Mouse (Mus musculus) hindbrain, postnatal 0 days (tissue): ENCODE data around the gene Prrc2b. TPM values are rescaled to one million over a fixed set of nuclear protein-coding genes. Genes with fewer than 3 reads are reported as not detected.

Source experiments
- ATAC-seq: fragments of 200-750 bp; cut with Nextera tagmentation; 2 replicates; pipeline ENCODE4 v1.8.0; 2017; ENCODE audit warnings: mild to moderate bottlenecking, moderate TSS enrichment, moderate library complexity
- DNase-seq: peaks from one replicate; pipeline ENCODE4 v3.0.0-alpha.2; 2015; ENCODE audit warnings: low spot score
- H3K27ac ChIP-seq: fragments of 300-500 bp; sonication (generic); 2 replicates; pipeline ENCODE4 v1.5.1; 2014; ENCODE audit warnings: mild to moderate bottlenecking
- H3K27me3 ChIP-seq: fragments of 300-500 bp; sonication (generic); 2 replicates; pipeline ENCODE4 v1.6.1; 2014; ENCODE audit warnings: low read length, mixed read lengths; ENCODE audit not compliant: insufficient read depth
- H3K36me3 ChIP-seq: fragments of 300-500 bp; sonication (generic); 2 replicates; pipeline ENCODE4 v1.6.1; 2014; ENCODE audit warnings: low read length, mixed read lengths; ENCODE audit not compliant: insufficient read depth
- H3K4me1 ChIP-seq: fragments of 300-500 bp; sonication (generic); 2 replicates; pipeline ENCODE4 v1.6.1; 2014; ENCODE audit warnings: antibody characterized with exemption, low read length, mixed read lengths; ENCODE audit not compliant: insufficient read depth
- H3K4me2 ChIP-seq: fragments of 300-500 bp; sonication (generic); 2 replicates; pipeline ENCODE4 v1.6.1; 2014; ENCODE audit warnings: low read depth, mild to moderate bottlenecking, low read length, moderate library complexity, mixed read lengths
- H3K4me3 ChIP-seq: fragments of 300-500 bp; sonication (generic); 2 replicates; pipeline ENCODE4 v1.5.1; 2014; ENCODE audit warnings: low read length
- H3K9ac ChIP-seq: fragments of 300-500 bp; sonication (generic); replicated peaks from 2 replicates; pipeline ENCODE4 v1.6.1; 2014; ENCODE audit warnings: mild to moderate bottlenecking, low read length, moderate library complexity, mixed read lengths
- H3K9me3 ChIP-seq: fragments of 300-500 bp; sonication (generic); 2 replicates; pipeline ENCODE4 v1.6.1; 2016; ENCODE audit warnings: low read length, mixed read lengths
- CTCF ChIP-seq: IDR thresholded peaks from 2 replicates; pipeline ENCODE4 v1.5.1; 2016; ENCODE audit warnings: antibody characterized with exemption, control low read depth, low read depth
- WGBS: fragments of 180-500 bp; shearing (Covaris S2); extraction: QIAGEN DNeasy Blood & Tissue Kit; methylation state at CpG from one replicate; pipeline ENCODE4 v1.1.7; 2014; 5-methylcytosine and 5-hydroxymethylcytosine counted together
- polyA plus RNA-seq: library from polyadenylated mRNA; unstranded; fragments of >200 nt; fragmentation: Nextera tagmentation; extraction: Ambion mirVana; gene quantifications from 2 replicates; pipeline ENCODE4 v1.2.1, GENCODE M21; 2015
- total RNA-seq: library from RNA; depleted of rRNA; stranded (reverse); fragments of >200 nt; gene quantifications from 2 replicates; pipeline ENCODE4 v1.2.3, GENCODE M21; 2014

The Prrc2b gene
- total and polyA plus RNA-seq, 2 experiments from 2014 or later, result 55.9 to 206 TPM

GRCm38 (mm10) chr2:32190620-32191019, 39.7 kb downstream of the Prrc2b start:
- peaks cover 63% of the 10 kb centered on the region for H3K36me3 ChIP-seq
- WGBS, result 67% methylated on average over 1 of the region's 1 CpGs
- no peak overlapping the region for H3K4me3 ChIP-seq
- no peaks in the 10 kb centered on the region for H3K27me3 ChIP-seq
- no peak overlapping the region for H3K4me2 ChIP-seq
- peaks cover 6% of the 10 kb centered on the region; the same call in 1 of the 2 replicates for H3K4me1 ChIP-seq
- ATAC-seq, result no peak
- H3K9me3 ChIP-seq, result no peaks in the 10 kb centered on the region
- no peak for DNase-seq
- H3K9ac ChIP-seq, result no peak overlapping the region
- H3K27ac ChIP-seq, result no peak overlapping the region
- TF ChIP-seq CTCF, result no peak

GRCm38 (mm10) chr2:32191872-32192507, 41.1 kb downstream of the Prrc2b start:
- Histone ChIP-seq H3K9ac (no peak overlapping the region), H3K4me1 (peaks cover 4% of the 10 kb centered on the region; the same call in 1 of the 2 replicates), H3K27me3 (no peaks in the 10 kb centered on the region), H3K4me2 (no peak overlapping the region), H3K36me3 (peaks cover 66% of the 10 kb centered on the region), H3K9me3 (no peaks in the 10 kb centered on the region), H3K4me3 (no peak overlapping the region), H3K27ac (no peak overlapping the region; the same call in 1 of the 2 replicates)
- peak; percentile 61 for DNase-seq
- 80% methylated on average over 16 of the region's 18 CpGs for WGBS
- no peak for ATAC-seq
- TF ChIP-seq CTCF, result peak; percentile 68

GRCm38 (mm10) chr2:32198977-32199376, 48.1 kb downstream of the Prrc2b start:
- ATAC-seq, result no peak
- Histone ChIP-seq H3K4me3 (no peak overlapping the region), H3K4me1 (no peaks in the 10 kb centered on the region), H3K4me2 (no peak overlapping the region), H3K9me3 (no peaks in the 10 kb centered on the region), H3K36me3 (peaks cover 86% of the 10 kb centered on the region), H3K27me3 (no peaks in the 10 kb centered on the region), H3K27ac (no peak overlapping the region; the same call in 1 of the 2 replicates), H3K9ac (no peak overlapping the region)
- 54% methylated on average over 11 of the region's 11 CpGs for WGBS
- DNase-seq, result peak; percentile 29
- peak; percentile 45 for TF ChIP-seq CTCF

- no peak overlapping the region for H3K9ac ChIP-seq
- H3K36me3 ChIP-seq, result peaks cover 86% of the 10 kb centered on the region
- ATAC-seq (no peak), DNase-seq (no peak)
- H3K9me3 ChIP-seq, result no peaks in the 10 kb centered on the region
- H3K4me3 ChIP-seq, result no peak overlapping the region
- H3K27me3 ChIP-seq, result no peaks in the 10 kb centered on the region
- H3K4me2 ChIP-seq, result no peak overlapping the region
- H3K4me1 ChIP-seq, result no peaks in the 10 kb centered on the region
- WGBS, result 65% methylated on average over 4 of the region's 4 CpGs
- H3K27ac ChIP-seq, result peak overlapping the region; percentile 11; the same call in 1 of the 2 replicates
- TF ChIP-seq CTCF, result no peak
These were observed 49.2 kb downstream of the Prrc2b start for GRCm38 (mm10) chr2:32200033-32200432.

- ATAC-seq (no peak), DNase-seq (peak; percentile 35)
- no peak overlapping the region for H3K4me3 ChIP-seq
- H3K9me3 ChIP-seq, result no peaks in the 10 kb centered on the region
- H3K27ac ChIP-seq, result peak overlapping the region; percentile 66
- no peak overlapping the region for H3K4me2 ChIP-seq
- no peak overlapping the region for H3K9ac ChIP-seq
- no peaks in the 10 kb centered on the region for H3K4me1 ChIP-seq
- WGBS, result 68% methylated on average over 11 of the region's 11 CpGs
- H3K27me3 ChIP-seq, result no peaks in the 10 kb centered on the region
- peaks cover 86% of the 10 kb centered on the region for H3K36me3 ChIP-seq
- no peak for TF ChIP-seq CTCF
These were observed 49.8 kb downstream of the Prrc2b start for GRCm38 (mm10) chr2:32200712-32201111.

- 38% methylated on average over 7 of the region's 7 CpGs for WGBS
- Histone ChIP-seq H3K4me1 (no peaks in the 10 kb centered on the region), H3K9ac (no peak overlapping the region), H3K9me3 (no peaks in the 10 kb centered on the region), H3K27me3 (no peaks in the 10 kb centered on the region), H3K4me2 (no peak overlapping the region), H3K27ac (peak overlapping the region; percentile 66), H3K36me3 (peaks cover 86% of the 10 kb centered on the region), H3K4me3 (no peak overlapping the region)
- peak; percentile 91 for DNase-seq
- ATAC-seq, result peak; percentile 85
- TF ChIP-seq CTCF, result no peak
These were observed 50.6 kb downstream of the Prrc2b start for GRCm38 (mm10) chr2:32201527-32201926.

- no peaks in the 10 kb centered on the region for H3K9me3 ChIP-seq
- H3K4me1 ChIP-seq, result no peaks in the 10 kb centered on the region
- H3K27ac ChIP-seq, result no peak overlapping the region
- 89% methylated on average over 13 of the region's 13 CpGs for WGBS
- no peak for TF ChIP-seq CTCF
- peaks cover 88% of the 10 kb centered on the region for H3K36me3 ChIP-seq
- ATAC-seq (no peak), DNase-seq (no peak)
- no peak overlapping the region for H3K9ac ChIP-seq
- no peak overlapping the region for H3K4me3 ChIP-seq
- H3K27me3 ChIP-seq, result no peaks in the 10 kb centered on the region
- H3K4me2 ChIP-seq, result no peak overlapping the region
These were observed 53.0 kb downstream of the Prrc2b start for GRCm38 (mm10) chr2:32203853-32204252.
